Mouse (Mus musculus): ENCODE results near the gene Gm29094. TPM values are rescaled to one million over a fixed set of nuclear protein-coding genes. Genes with fewer than 3 reads are reported as not detected.
"Not testable (repeated sequence)": the region's sequence is repeated elsewhere in the genome, so short reads cannot be mapped to it uniquely, and the experiment has no call there.

The Gm29094 gene
- total RNA-seq, 1 experiment = not detected

- H3K9ac ChIP-seq (ENCODE audit: insufficient read depth, low read depth, low read length, poor library complexity, severe bottlenecking); in situ Hi-C loops (cut with MboI; ENCODE audit: low sequenced_read_pairs in 2 of 2, unreplicated experiment in 2 of 2); H3K27ac ChIP-seq (ENCODE audit: insufficient read depth, low read depth, low read length, poor library complexity, severe bottlenecking); H3K9me3 ChIP-seq (ENCODE audit: control insufficient read depth, insufficient read depth, low read depth, low read length); H3K4me1 ChIP-seq (ENCODE audit: control insufficient read depth in 2 of 2, insufficient read depth in 2 of 2, low read length in 2 of 2, poor library complexity in 1 of 2); DNase-seq (ENCODE audit: low read depth, low spot score); H3K4me3 ChIP-seq (ENCODE audit: insufficient read depth in 1 of 2, low read depth in 1 of 2, low read length in 2 of 2, poor library complexity in 1 of 2, severe bottlenecking in 1 of 2); H3K36me3 ChIP-seq (ENCODE audit: control insufficient read depth, insufficient read depth, low read length, poor library complexity, severe bottlenecking): not testable (repeated sequence)
These were observed 3.1 kb downstream of the Gm29094 start for GRCm38 (mm10) chr9:89202256-89202655.

GRCm38 (mm10) chr9:89208939-89209338 is 9.8 kb downstream of the Gm29094 start:
- DNase-seq (ENCODE audit: low read depth, low spot score); H3K9ac ChIP-seq (ENCODE audit: insufficient read depth, low read depth, low read length, poor library complexity, severe bottlenecking); H3K27ac ChIP-seq (ENCODE audit: insufficient read depth, low read depth, low read length, poor library complexity, severe bottlenecking); H3K9me3 ChIP-seq (ENCODE audit: control insufficient read depth, insufficient read depth, low read depth, low read length); H3K4me3 ChIP-seq (ENCODE audit: insufficient read depth in 1 of 2, low read depth in 1 of 2, low read length in 2 of 2, poor library complexity in 1 of 2, severe bottlenecking in 1 of 2); H3K4me1 ChIP-seq (ENCODE audit: control insufficient read depth in 2 of 2, insufficient read depth in 2 of 2, low read length in 2 of 2, poor library complexity in 1 of 2); H3K36me3 ChIP-seq (ENCODE audit: control insufficient read depth, insufficient read depth, low read length, poor library complexity, severe bottlenecking); in situ Hi-C loops (cut with MboI; ENCODE audit: low sequenced_read_pairs in 2 of 2, unreplicated experiment in 2 of 2): not testable (repeated sequence)

DNA sequence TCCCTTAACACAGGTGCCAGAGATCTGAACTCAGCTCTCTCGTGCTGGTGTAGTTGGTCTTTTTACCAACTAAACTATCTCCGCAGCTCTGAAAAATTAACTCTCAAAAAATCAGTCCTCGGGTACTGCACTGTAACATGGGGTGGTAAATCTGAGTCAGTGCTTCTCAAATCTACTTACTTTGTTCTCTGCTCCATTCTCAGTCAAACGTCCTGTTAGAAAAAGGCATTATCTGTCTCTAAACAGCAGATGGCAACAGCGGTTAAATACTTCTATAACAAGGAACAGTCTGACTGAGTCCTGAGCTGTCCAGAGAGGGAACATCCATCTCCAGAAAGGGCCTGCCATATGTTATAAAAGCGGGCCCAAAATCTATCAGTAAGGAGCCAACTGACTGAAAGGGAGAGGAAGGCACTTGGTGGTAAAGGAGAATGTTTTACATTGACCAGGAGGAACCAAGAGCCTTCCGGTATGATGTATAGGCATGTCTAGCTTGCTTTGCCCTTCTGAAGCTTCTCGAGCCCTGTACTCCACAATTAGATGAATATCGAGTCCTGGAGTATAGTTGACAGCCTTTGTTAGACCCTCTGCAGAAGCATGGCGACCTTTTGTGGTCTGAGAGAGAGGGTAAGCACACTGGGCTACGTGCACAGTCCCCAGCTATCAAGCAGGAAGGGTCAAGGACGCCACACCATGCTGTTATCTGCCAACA is 11.3 kb downstream of the Gm29094 start, which contains the start of gene Mthfs:
Gene Mthfs (plus strand): TSS at position 324 of the 712 bp plus-strand sequence.
- DNase-seq (ENCODE audit: low read depth, low spot score); H3K4me1 ChIP-seq (ENCODE audit: control insufficient read depth in 2 of 2, insufficient read depth in 2 of 2, low read length in 2 of 2, poor library complexity in 1 of 2); in situ Hi-C loops (cut with MboI; ENCODE audit: low sequenced_read_pairs in 2 of 2, unreplicated experiment in 2 of 2); H3K36me3 ChIP-seq (ENCODE audit: control insufficient read depth, insufficient read depth, low read length, poor library complexity, severe bottlenecking); H3K9me3 ChIP-seq (ENCODE audit: control insufficient read depth, insufficient read depth, low read depth, low read length): not testable (repeated sequence)
- Histone ChIP-seq H3K4me3 (ENCODE audit: insufficient read depth in 1 of 2, low read depth in 1 of 2, low read length in 2 of 2, poor library complexity in 1 of 2, severe bottlenecking in 1 of 2) (peak within 1 kb of the TSS; percentile 55 to 72), H3K9ac (ENCODE audit: insufficient read depth, low read depth, low read length, poor library complexity, severe bottlenecking) (peak within 1 kb of the TSS; percentile 59; the same call in 1 of the 2 replicates), H3K27ac (ENCODE audit: insufficient read depth, low read depth, low read length, poor library complexity, severe bottlenecking) (peak within 1 kb of the TSS; percentile 70; the same call in 1 of the 2 replicates)

GRCm38 (mm10) chr9:89211065-89211858 is 12.1 kb downstream of the Gm29094 start:
- DNase-seq (ENCODE audit: low read depth, low spot score); H3K36me3 ChIP-seq (ENCODE audit: control insufficient read depth, insufficient read depth, low read length, poor library complexity, severe bottlenecking); in situ Hi-C loops (cut with MboI; ENCODE audit: low sequenced_read_pairs in 2 of 2, unreplicated experiment in 2 of 2); H3K9me3 ChIP-seq (ENCODE audit: control insufficient read depth, insufficient read depth, low read depth, low read length); H3K4me1 ChIP-seq (ENCODE audit: control insufficient read depth in 2 of 2, insufficient read depth in 2 of 2, low read length in 2 of 2, poor library complexity in 1 of 2): not testable (repeated sequence)
- Histone ChIP-seq H3K27ac (ENCODE audit: insufficient read depth, low read depth, low read length, poor library complexity, severe bottlenecking) (peak overlapping the region; percentile 70; the same call in 1 of the 2 replicates), H3K4me3 (ENCODE audit: insufficient read depth in 1 of 2, low read depth in 1 of 2, low read length in 2 of 2, poor library complexity in 1 of 2, severe bottlenecking in 1 of 2) (peak overlapping the region; percentile 55 to 72), H3K9ac (ENCODE audit: insufficient read depth, low read depth, low read length, poor library complexity, severe bottlenecking) (peak overlapping the region; percentile 59; the same call in 1 of the 2 replicates)
- 0 out of 2 replicates have a peak, but pooled peaks have one; percentile 8 for TF ChIP-seq ZNF384 (IDR thresholded peaks at IDR 0.05; ENCODE audit: low read depth, low read length)

DNA sequence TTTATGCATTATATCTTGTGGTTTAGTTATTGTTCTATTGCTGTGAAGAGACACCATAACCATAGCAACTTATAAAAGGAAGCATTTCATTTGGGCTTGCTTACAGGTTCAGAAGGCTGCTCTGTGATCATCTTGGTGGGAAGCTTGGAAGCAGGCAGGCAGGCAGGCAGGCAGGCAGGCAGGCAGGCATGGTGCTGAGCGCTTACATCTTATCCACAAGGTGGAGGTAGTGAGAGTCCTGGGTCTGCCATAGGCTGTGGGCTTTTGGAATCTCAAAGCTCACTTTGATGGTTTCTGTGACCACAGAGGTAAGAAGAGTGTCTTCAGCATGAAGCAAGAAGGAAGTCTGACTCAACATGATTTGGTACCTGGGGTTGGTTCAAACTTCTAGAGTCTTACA is 13.2 kb downstream of the Gm29094 start:
- H3K9ac ChIP-seq (ENCODE audit: insufficient read depth, low read depth, low read length, poor library complexity, severe bottlenecking); DNase-seq (ENCODE audit: low read depth, low spot score); H3K4me1 ChIP-seq (ENCODE audit: control insufficient read depth in 2 of 2, insufficient read depth in 2 of 2, low read length in 2 of 2, poor library complexity in 1 of 2); in situ Hi-C loops (cut with MboI; ENCODE audit: low sequenced_read_pairs in 2 of 2, unreplicated experiment in 2 of 2); H3K27ac ChIP-seq (ENCODE audit: insufficient read depth, low read depth, low read length, poor library complexity, severe bottlenecking); H3K9me3 ChIP-seq (ENCODE audit: control insufficient read depth, insufficient read depth, low read depth, low read length); H3K36me3 ChIP-seq (ENCODE audit: control insufficient read depth, insufficient read depth, low read length, poor library complexity, severe bottlenecking); H3K4me3 ChIP-seq (ENCODE audit: insufficient read depth in 1 of 2, low read depth in 1 of 2, low read length in 2 of 2, poor library complexity in 1 of 2, severe bottlenecking in 1 of 2): not testable (repeated sequence)

- H3K4me1 ChIP-seq (ENCODE audit: control insufficient read depth in 2 of 2, insufficient read depth in 2 of 2, low read length in 2 of 2, poor library complexity in 1 of 2); H3K27ac ChIP-seq (ENCODE audit: insufficient read depth, low read depth, low read length, poor library complexity, severe bottlenecking); DNase-seq (ENCODE audit: low read depth, low spot score); in situ Hi-C loops (cut with MboI; ENCODE audit: low sequenced_read_pairs in 2 of 2, unreplicated experiment in 2 of 2); H3K4me3 ChIP-seq (ENCODE audit: insufficient read depth in 1 of 2, low read depth in 1 of 2, low read length in 2 of 2, poor library complexity in 1 of 2, severe bottlenecking in 1 of 2); H3K36me3 ChIP-seq (ENCODE audit: control insufficient read depth, insufficient read depth, low read length, poor library complexity, severe bottlenecking); H3K9me3 ChIP-seq (ENCODE audit: control insufficient read depth, insufficient read depth, low read depth, low read length); H3K9ac ChIP-seq (ENCODE audit: insufficient read depth, low read depth, low read length, poor library complexity, severe bottlenecking): not testable (repeated sequence)
These were observed 19.0 kb downstream of the Gm29094 start for GRCm38 (mm10) chr9:89218174-89218573.

GRCm38 (mm10) chr9:89219668-89220067 is 20.5 kb downstream of the Gm29094 start:
- H3K4me3 ChIP-seq (ENCODE audit: insufficient read depth in 1 of 2, low read depth in 1 of 2, low read length in 2 of 2, poor library complexity in 1 of 2, severe bottlenecking in 1 of 2); H3K4me1 ChIP-seq (ENCODE audit: control insufficient read depth in 2 of 2, insufficient read depth in 2 of 2, low read length in 2 of 2, poor library complexity in 1 of 2); H3K27ac ChIP-seq (ENCODE audit: insufficient read depth, low read depth, low read length, poor library complexity, severe bottlenecking); in situ Hi-C loops (cut with MboI; ENCODE audit: low sequenced_read_pairs in 2 of 2, unreplicated experiment in 2 of 2); H3K9ac ChIP-seq (ENCODE audit: insufficient read depth, low read depth, low read length, poor library complexity, severe bottlenecking); H3K36me3 ChIP-seq (ENCODE audit: control insufficient read depth, insufficient read depth, low read length, poor library complexity, severe bottlenecking); DNase-seq (ENCODE audit: low read depth, low spot score); H3K9me3 ChIP-seq (ENCODE audit: control insufficient read depth, insufficient read depth, low read depth, low read length): not testable (repeated sequence)

- in situ Hi-C loops (cut with MboI; ENCODE audit: low sequenced_read_pairs in 2 of 2, unreplicated experiment in 2 of 2); H3K9ac ChIP-seq (ENCODE audit: insufficient read depth, low read depth, low read length, poor library complexity, severe bottlenecking); H3K4me3 ChIP-seq (ENCODE audit: insufficient read depth in 1 of 2, low read depth in 1 of 2, low read length in 2 of 2, poor library complexity in 1 of 2, severe bottlenecking in 1 of 2); H3K27ac ChIP-seq (ENCODE audit: insufficient read depth, low read depth, low read length, poor library complexity, severe bottlenecking); DNase-seq (ENCODE audit: low read depth, low spot score); H3K4me1 ChIP-seq (ENCODE audit: control insufficient read depth in 2 of 2, insufficient read depth in 2 of 2, low read length in 2 of 2, poor library complexity in 1 of 2); H3K36me3 ChIP-seq (ENCODE audit: control insufficient read depth, insufficient read depth, low read length, poor library complexity, severe bottlenecking); H3K9me3 ChIP-seq (ENCODE audit: control insufficient read depth, insufficient read depth, low read depth, low read length): not testable (repeated sequence)
These were observed 21.6 kb downstream of the Gm29094 start for GRCm38 (mm10) chr9:89220704-89221287.
